Mouse (Mus musculus): ENCODE data around the gene Bglap3. TPM values are rescaled to one million over a fixed set of nuclear protein-coding genes. Genes with fewer than 3 reads are reported as not detected.
"Not testable (repeated sequence)": the region's sequence is repeated elsewhere in the genome, so short reads cannot be mapped to it uniquely, and the experiment has no call there.

Gene Bglap3
- polyA plus RNA-seq, 1 experiment from 2014 or later = 0.28 TPM

- not testable (repeated sequence) for H3K9me3 ChIP-seq (ENCODE audit: control insufficient read depth, low read length); H3K27ac ChIP-seq (ENCODE audit: low read depth, low read length); H3K4me3 ChIP-seq (ENCODE audit: low read length); H3K36me3 ChIP-seq (ENCODE audit: control insufficient read depth, insufficient read depth, low read length); ATAC-seq (ENCODE audit: low FRiP score, low TSS enrichment); H3K9ac ChIP-seq (ENCODE audit: low read depth, low read length); H3K4me1 ChIP-seq (ENCODE audit: control insufficient read depth, insufficient read depth, low read length); H3K4me2 ChIP-seq (replicated peaks; ENCODE audit: low read depth, low read length)
- H3K27me3 ChIP-seq (ENCODE audit: control insufficient read depth, insufficient read depth, low read length) = peaks cover 13% of the 10 kb centered on the region
- WGBS = 49% methylated on average over 3 of the region's 7 CpGs
These were observed 5.0 kb downstream of the Bglap3 start for GRCm38 (mm10) chr3:88367517-88367916.

GRCm38 (mm10) chr3:88366830-88367428, 5.6 kb downstream of the Bglap3 start:
- Histone ChIP-seq H3K27me3 (ENCODE audit: control insufficient read depth, insufficient read depth, low read length) (peaks cover 13% of the 10 kb centered on the region), H3K4me2 (replicated peaks; ENCODE audit: low read depth, low read length) (peak overlapping the region; percentile 25; the same call in 1 of the 2 replicates)
- not testable (repeated sequence) for H3K4me1 ChIP-seq (ENCODE audit: control insufficient read depth, insufficient read depth, low read length); H3K9me3 ChIP-seq (ENCODE audit: control insufficient read depth, low read length); H3K4me3 ChIP-seq (ENCODE audit: low read length); H3K36me3 ChIP-seq (ENCODE audit: control insufficient read depth, insufficient read depth, low read length); H3K9ac ChIP-seq (ENCODE audit: low read depth, low read length); H3K27ac ChIP-seq (ENCODE audit: low read depth, low read length)
- WGBS = 6% methylated on average over 21 of the region's 22 CpGs
- ATAC-seq (ENCODE audit: low FRiP score, low TSS enrichment) = peak; percentile 62; the same call in 1 of the 2 replicates

- WGBS = 48% methylated on average over 34 of the region's 34 CpGs
- H3K27me3 ChIP-seq (ENCODE audit: control insufficient read depth, insufficient read depth, low read length) = peaks cover 13% of the 10 kb centered on the region
- H3K9ac ChIP-seq (ENCODE audit: low read depth, low read length) = no peak overlapping the region
- ATAC-seq (ENCODE audit: low FRiP score, low TSS enrichment) = no peak
- H3K27ac ChIP-seq (ENCODE audit: low read depth, low read length) = no peak overlapping the region
- peak overlapping the region; percentile 2; the same call in 1 of the 2 replicates for H3K4me3 ChIP-seq (ENCODE audit: low read length)
- peaks cover 16% of the 10 kb centered on the region for H3K36me3 ChIP-seq (ENCODE audit: control insufficient read depth, insufficient read depth, low read length)
- peaks cover 7% of the 10 kb centered on the region; the same call in 1 of the 2 replicates for H3K9me3 ChIP-seq (ENCODE audit: control insufficient read depth, low read length)
- 0 out of 2 replicates have a peak overlapping the region, but pooled peaks have one; percentile 3 for H3K4me2 ChIP-seq (replicated peaks; ENCODE audit: low read depth, low read length)
- peaks cover 4% of the 10 kb centered on the region; the same call in 1 of the 2 replicates for H3K4me1 ChIP-seq (ENCODE audit: control insufficient read depth, insufficient read depth, low read length)
These were observed 6.7 kb downstream of the Bglap3 start for GRCm38 (mm10) chr3:88365705-88366361.

GRCm38 (mm10) chr3:88364337-88364736, 8.2 kb downstream of the Bglap3 start, which contains the start of gene Paqr6:
Paqr6 (plus strand) TSS chr3:88364584.
- WGBS = 1% methylated on average over 16 of the region's 16 CpGs
- peak within 1 kb of the TSS; percentile 0; the same call in 1 of the 2 replicates for H3K4me3 ChIP-seq (ENCODE audit: low read length)
- H3K9ac ChIP-seq (ENCODE audit: low read depth, low read length) = peak within 1 kb of the TSS; percentile 28; the same call in 1 of the 2 replicates
- peak within 1 kb of the TSS; percentile 9 for H3K4me2 ChIP-seq (replicated peaks; ENCODE audit: low read depth, low read length)
- no peak within 1 kb of the TSS for H3K27ac ChIP-seq (ENCODE audit: low read depth, low read length)
- H3K4me1 ChIP-seq (ENCODE audit: control insufficient read depth, insufficient read depth, low read length) = peaks cover 4% of the 10 kb centered on the region; the same call in 1 of the 2 replicates
- peaks cover 31% of the 10 kb centered on the region for H3K36me3 ChIP-seq (ENCODE audit: control insufficient read depth, insufficient read depth, low read length)
- no peaks in the 10 kb centered on the region for H3K9me3 ChIP-seq (ENCODE audit: control insufficient read depth, low read length)
- peak; percentile 36; the same call in 1 of the 2 replicates for ATAC-seq (ENCODE audit: low FRiP score, low TSS enrichment)
- peaks cover 13% of the 10 kb centered on the region for H3K27me3 ChIP-seq (ENCODE audit: control insufficient read depth, insufficient read depth, low read length)

GRCm38 (mm10) chr3:88363700-88364099, 8.8 kb downstream of the Bglap3 start:
- no peaks in the 10 kb centered on the region for H3K9me3 ChIP-seq (ENCODE audit: control insufficient read depth, low read length)
- peaks cover 38% of the 10 kb centered on the region for H3K36me3 ChIP-seq (ENCODE audit: control insufficient read depth, insufficient read depth, low read length)
- H3K27ac ChIP-seq (ENCODE audit: low read depth, low read length) = no peak overlapping the region
- no peak for ATAC-seq (ENCODE audit: low FRiP score, low TSS enrichment)
- H3K9ac ChIP-seq (ENCODE audit: low read depth, low read length) = no peak overlapping the region
- no peak overlapping the region for H3K4me2 ChIP-seq (replicated peaks; ENCODE audit: low read depth, low read length)
- 58% methylated on average over 4 of the region's 4 CpGs for WGBS
- no peak overlapping the region for H3K4me3 ChIP-seq (ENCODE audit: low read length)
- H3K4me1 ChIP-seq (ENCODE audit: control insufficient read depth, insufficient read depth, low read length) = peaks cover 4% of the 10 kb centered on the region; the same call in 1 of the 2 replicates
- peaks cover 13% of the 10 kb centered on the region for H3K27me3 ChIP-seq (ENCODE audit: control insufficient read depth, insufficient read depth, low read length)

- H3K4me3 ChIP-seq (ENCODE audit: low read length) = no peak overlapping the region
- H3K36me3 ChIP-seq (ENCODE audit: control insufficient read depth, insufficient read depth, low read length) = peaks cover 57% of the 10 kb centered on the region
- no peak for ATAC-seq (ENCODE audit: low FRiP score, low TSS enrichment)
- H3K27me3 ChIP-seq (ENCODE audit: control insufficient read depth, insufficient read depth, low read length) = peaks cover 13% of the 10 kb centered on the region
- no peak overlapping the region for H3K9ac ChIP-seq (ENCODE audit: low read depth, low read length)
- no peak overlapping the region for H3K4me2 ChIP-seq (replicated peaks; ENCODE audit: low read depth, low read length)
- 82% methylated on average over 2 of the region's 2 CpGs for WGBS
- no peak overlapping the region for H3K27ac ChIP-seq (ENCODE audit: low read depth, low read length)
- H3K4me1 ChIP-seq (ENCODE audit: control insufficient read depth, insufficient read depth, low read length) = peaks cover 4% of the 10 kb centered on the region; the same call in 1 of the 2 replicates
- H3K9me3 ChIP-seq (ENCODE audit: control insufficient read depth, low read length) = no peaks in the 10 kb centered on the region
These were observed 10.8 kb downstream of the Bglap3 start for GRCm38 (mm10) chr3:88361612-88362313.

GRCm38 (mm10) chr3:88361096-88361495, 11.4 kb downstream of the Bglap3 start:
- Histone ChIP-seq H3K27me3 (ENCODE audit: control insufficient read depth, insufficient read depth, low read length) (peaks cover 12% of the 10 kb centered on the region), H3K4me1 (ENCODE audit: control insufficient read depth, insufficient read depth, low read length) (peaks cover 4% of the 10 kb centered on the region; the same call in 1 of the 2 replicates), H3K27ac (ENCODE audit: low read depth, low read length) (no peak overlapping the region), H3K4me2 (replicated peaks; ENCODE audit: low read depth, low read length) (no peak overlapping the region), H3K36me3 (ENCODE audit: control insufficient read depth, insufficient read depth, low read length) (peaks cover 63% of the 10 kb centered on the region), H3K9me3 (ENCODE audit: control insufficient read depth, low read length) (no peaks in the 10 kb centered on the region), H3K9ac (ENCODE audit: low read depth, low read length) (no peak overlapping the region), H3K4me3 (ENCODE audit: low read length) (no peak overlapping the region)
- WGBS = 67% methylated on average over 6 of the region's 6 CpGs
- ATAC-seq (ENCODE audit: low FRiP score, low TSS enrichment) = no peak

GRCm38 (mm10) chr3:88359989-88360388, 12.6 kb downstream of the Bglap3 start:
- ATAC-seq (ENCODE audit: low FRiP score, low TSS enrichment) = no peak
- no peak overlapping the region for H3K27ac ChIP-seq (ENCODE audit: low read depth, low read length)
- no peaks in the 10 kb centered on the region for H3K9me3 ChIP-seq (ENCODE audit: control insufficient read depth, low read length)
- H3K4me1 ChIP-seq (ENCODE audit: control insufficient read depth, insufficient read depth, low read length) = peaks cover 4% of the 10 kb centered on the region; the same call in 1 of the 2 replicates
- peaks cover 3% of the 10 kb centered on the region; the same call in 1 of the 2 replicates for H3K27me3 ChIP-seq (ENCODE audit: control insufficient read depth, insufficient read depth, low read length)
- WGBS = 71% methylated on average over 3 of the region's 3 CpGs
- peaks cover 74% of the 10 kb centered on the region for H3K36me3 ChIP-seq (ENCODE audit: control insufficient read depth, insufficient read depth, low read length)
- no peak overlapping the region for H3K4me3 ChIP-seq (ENCODE audit: low read length)
- H3K9ac ChIP-seq (ENCODE audit: low read depth, low read length) = no peak overlapping the region
- no peak overlapping the region for H3K4me2 ChIP-seq (replicated peaks; ENCODE audit: low read depth, low read length)
